Mouse (Mus musculus): ENCODE measurements around the gene Dppa3. TPM values are rescaled to one million over a fixed set of nuclear protein-coding genes. Genes with fewer than 3 reads are reported as not detected.

The Dppa3 gene
- polyA plus RNA-seq, 1 experiment from 2014 or later: 0.42 TPM

- no peak for ATAC-seq (ENCODE audit: insufficient number of reproducible peaks, insufficient read depth, low FRiP score, low read depth)
- H3K9me3 ChIP-seq (ENCODE audit: control insufficient read depth, low read length): no peaks in the 10 kb centered on the region
These were observed 27.8 kb upstream of the Dppa3 start for GRCm38 (mm10) chr6:122598436-122598835.

GRCm38 (mm10) chr6:122599054-122599737 lies 27.0 kb upstream of the Dppa3 start:
- no peak overlapping the region for H3K9ac ChIP-seq (ENCODE audit: low read length)
- 84% methylated on average over 9 of the region's 9 CpGs for WGBS
- H3K4me1 ChIP-seq (ENCODE audit: control insufficient read depth in 2 of 2, insufficient read depth in 2 of 2, low read length in 2 of 2): no peaks in the 10 kb centered on the region
- no peaks in the 10 kb centered on the region for H3K9me3 ChIP-seq (ENCODE audit: control insufficient read depth, low read length)
- no peak overlapping the region for H3K4me2 ChIP-seq (ENCODE audit: low read length)
- no peak overlapping the region for H3K27ac ChIP-seq (replicated peaks in 1 of 2; ENCODE audit: control insufficient read depth in 1 of 2, insufficient read depth in 1 of 2, low read depth in 2 of 2, low read length in 2 of 2)
- H3K4me3 ChIP-seq (ENCODE audit: control insufficient read depth in 1 of 2, insufficient read depth in 1 of 2, low read depth in 1 of 2, low read length in 2 of 2): no peak overlapping the region
- no peaks in the 10 kb centered on the region for H3K36me3 ChIP-seq (ENCODE audit: control insufficient read depth, insufficient read depth, low read length)
- H3K27me3 ChIP-seq (ENCODE audit: control insufficient read depth, insufficient read depth, low read length): no peaks in the 10 kb centered on the region
- no peak for ATAC-seq (ENCODE audit: insufficient number of reproducible peaks, insufficient read depth, low FRiP score, low read depth)

More at GRCm38 (mm10) chr6:122598436-122598835, 27.8 kb upstream of the Dppa3 start:
- Histone ChIP-seq H3K4me1 (ENCODE audit: control insufficient read depth in 2 of 2, insufficient read depth in 2 of 2, low read length in 2 of 2) (no peaks in the 10 kb centered on the region), H3K4me3 (ENCODE audit: control insufficient read depth in 1 of 2, insufficient read depth in 1 of 2, low read depth in 1 of 2, low read length in 2 of 2) (no peak overlapping the region), H3K9ac (ENCODE audit: low read length) (no peak overlapping the region), H3K27me3 (ENCODE audit: control insufficient read depth, insufficient read depth, low read length) (no peaks in the 10 kb centered on the region), H3K4me2 (ENCODE audit: low read length) (no peak overlapping the region), H3K36me3 (ENCODE audit: control insufficient read depth, insufficient read depth, low read length) (no peaks in the 10 kb centered on the region), H3K27ac (replicated peaks in 1 of 2; ENCODE audit: control insufficient read depth in 1 of 2, insufficient read depth in 1 of 2, low read depth in 2 of 2, low read length in 2 of 2) (no peak overlapping the region)
- WGBS: 84% methylated on average over 6 of the region's 6 CpGs

GRCm38 (mm10) chr6:122600066-122600646 lies 26.1 kb upstream of the Dppa3 start:
- no peak overlapping the region for H3K4me2 ChIP-seq (ENCODE audit: low read length)
- H3K36me3 ChIP-seq (ENCODE audit: control insufficient read depth, insufficient read depth, low read length): no peaks in the 10 kb centered on the region
- 78% methylated on average over 7 of the region's 7 CpGs for WGBS
- H3K4me3 ChIP-seq (ENCODE audit: control insufficient read depth in 1 of 2, insufficient read depth in 1 of 2, low read depth in 1 of 2, low read length in 2 of 2): no peak overlapping the region
- no peak overlapping the region for H3K9ac ChIP-seq (ENCODE audit: low read length)
- H3K27me3 ChIP-seq (ENCODE audit: control insufficient read depth, insufficient read depth, low read length): no peaks in the 10 kb centered on the region
- H3K4me1 ChIP-seq (ENCODE audit: control insufficient read depth in 2 of 2, insufficient read depth in 2 of 2, low read length in 2 of 2): no peaks in the 10 kb centered on the region
- ATAC-seq (ENCODE audit: insufficient number of reproducible peaks, insufficient read depth, low FRiP score, low read depth): no peak
- no peaks in the 10 kb centered on the region for H3K9me3 ChIP-seq (ENCODE audit: control insufficient read depth, low read length)
- H3K27ac ChIP-seq (replicated peaks in 1 of 2; ENCODE audit: control insufficient read depth in 1 of 2, insufficient read depth in 1 of 2, low read depth in 2 of 2, low read length in 2 of 2): no peak overlapping the region

GRCm38 (mm10) chr6:122601031-122601430 lies 25.2 kb upstream of the Dppa3 start:
- Histone ChIP-seq H3K36me3 (ENCODE audit: control insufficient read depth, insufficient read depth, low read length) (no peaks in the 10 kb centered on the region), H3K9ac (ENCODE audit: low read length) (no peak overlapping the region), H3K4me1 (ENCODE audit: control insufficient read depth in 2 of 2, insufficient read depth in 2 of 2, low read length in 2 of 2) (no peaks in the 10 kb centered on the region), H3K27ac (replicated peaks in 1 of 2; ENCODE audit: control insufficient read depth in 1 of 2, insufficient read depth in 1 of 2, low read depth in 2 of 2, low read length in 2 of 2) (no peak overlapping the region), H3K27me3 (ENCODE audit: control insufficient read depth, insufficient read depth, low read length) (no peaks in the 10 kb centered on the region), H3K9me3 (ENCODE audit: control insufficient read depth, low read length) (no peaks in the 10 kb centered on the region), H3K4me3 (ENCODE audit: control insufficient read depth in 1 of 2, insufficient read depth in 1 of 2, low read depth in 1 of 2, low read length in 2 of 2) (no peak overlapping the region), H3K4me2 (ENCODE audit: low read length) (no peak overlapping the region)
- 87% methylated on average over 4 of the region's 4 CpGs for WGBS
- no peak for ATAC-seq (ENCODE audit: insufficient number of reproducible peaks, insufficient read depth, low FRiP score, low read depth)

GRCm38 (mm10) chr6:122601615-122602014 lies 24.6 kb upstream of the Dppa3 start:
- peak overlapping the region; percentile 75; the same call in 1 of the 2 replicates for H3K9ac ChIP-seq (ENCODE audit: low read length)
- H3K9me3 ChIP-seq (ENCODE audit: control insufficient read depth, low read length): no peaks in the 10 kb centered on the region
- H3K4me3 ChIP-seq (ENCODE audit: control insufficient read depth in 1 of 2, insufficient read depth in 1 of 2, low read depth in 1 of 2, low read length in 2 of 2): peak overlapping the region in 1 of 2 experiments; percentile 57; a peak in 2 of 4 replicates
- no peak for ATAC-seq (ENCODE audit: insufficient number of reproducible peaks, insufficient read depth, low FRiP score, low read depth)
- H3K27me3 ChIP-seq (ENCODE audit: control insufficient read depth, insufficient read depth, low read length): no peaks in the 10 kb centered on the region
- 80% methylated on average over 3 of the region's 3 CpGs for WGBS
- peak overlapping the region; percentile 79 for H3K4me2 ChIP-seq (ENCODE audit: low read length)
- H3K27ac ChIP-seq (replicated peaks in 1 of 2; ENCODE audit: control insufficient read depth in 1 of 2, insufficient read depth in 1 of 2, low read depth in 2 of 2, low read length in 2 of 2): no peak overlapping the region
- no peaks in the 10 kb centered on the region for H3K4me1 ChIP-seq (ENCODE audit: control insufficient read depth in 2 of 2, insufficient read depth in 2 of 2, low read length in 2 of 2)
- H3K36me3 ChIP-seq (ENCODE audit: control insufficient read depth, insufficient read depth, low read length): no peaks in the 10 kb centered on the region

GRCm38 (mm10) chr6:122602242-122602991 lies 23.8 kb upstream of the Dppa3 start, which contains the start of gene Apobec1:
Gene Apobec1, minus strand, starts transcription at chr6:122602444.
- Histone ChIP-seq H3K27me3 (ENCODE audit: control insufficient read depth, insufficient read depth, low read length) (no peaks in the 10 kb centered on the region), H3K4me1 (ENCODE audit: control insufficient read depth in 2 of 2, insufficient read depth in 2 of 2, low read length in 2 of 2) (no peaks in the 10 kb centered on the region), H3K4me2 (ENCODE audit: low read length) (peak within 1 kb of the TSS; percentile 79), H3K27ac (replicated peaks in 1 of 2; ENCODE audit: control insufficient read depth in 1 of 2, insufficient read depth in 1 of 2, low read depth in 2 of 2, low read length in 2 of 2) (peak within 1 kb of the TSS; percentile 48 to 52), H3K4me3 (ENCODE audit: control insufficient read depth in 1 of 2, insufficient read depth in 1 of 2, low read depth in 1 of 2, low read length in 2 of 2) (peak within 1 kb of the TSS; percentile 57 to 74), H3K36me3 (ENCODE audit: control insufficient read depth, insufficient read depth, low read length) (no peaks in the 10 kb centered on the region), H3K9ac (ENCODE audit: low read length) (peak within 1 kb of the TSS; percentile 75), H3K9me3 (ENCODE audit: control insufficient read depth, low read length) (no peaks in the 10 kb centered on the region)
- ATAC-seq (ENCODE audit: insufficient number of reproducible peaks, insufficient read depth, low FRiP score, low read depth): 0 out of 2 replicates have a peak, but pooled peaks have one; percentile 33
- 3% methylated on average over 22 of the region's 22 CpGs for WGBS

- Histone ChIP-seq H3K4me1 (ENCODE audit: control insufficient read depth in 2 of 2, insufficient read depth in 2 of 2, low read length in 2 of 2) (no peaks in the 10 kb centered on the region), H3K27me3 (ENCODE audit: control insufficient read depth, insufficient read depth, low read length) (no peaks in the 10 kb centered on the region), H3K27ac (replicated peaks in 1 of 2; ENCODE audit: control insufficient read depth in 1 of 2, insufficient read depth in 1 of 2, low read depth in 2 of 2, low read length in 2 of 2) (peak overlapping the region in 1 of 2 experiments; percentile 52; a peak in 1 of 4 replicates), H3K36me3 (ENCODE audit: control insufficient read depth, insufficient read depth, low read length) (no peaks in the 10 kb centered on the region), H3K4me3 (ENCODE audit: control insufficient read depth in 1 of 2, insufficient read depth in 1 of 2, low read depth in 1 of 2, low read length in 2 of 2) (peak overlapping the region in 1 of 2 experiments; percentile 57; a peak in 2 of 4 replicates), H3K9ac (ENCODE audit: low read length) (peak overlapping the region; percentile 75; the same call in 1 of the 2 replicates), H3K4me2 (ENCODE audit: low read length) (peak overlapping the region; percentile 79), H3K9me3 (ENCODE audit: control insufficient read depth, low read length) (no peaks in the 10 kb centered on the region)
- no peak for ATAC-seq (ENCODE audit: insufficient number of reproducible peaks, insufficient read depth, low FRiP score, low read depth)
- WGBS: 32% methylated on average over 1 of the region's 1 CpGs
These were observed 23.3 kb upstream of the Dppa3 start for GRCm38 (mm10) chr6:122602992-122603322.
